Mouse (Mus musculus) heart, adult 2 months (tissue): ENCODE results near the gene Syce3.

Experiments
- CTCF ChIP-seq: fragments of 200-600 bp; IDR thresholded peaks from 2 replicates; pipeline ENCODE4 v1.8.1; 2022; ENCODE audit warnings: antibody characterized with exemption, mild to moderate bottlenecking, moderate library complexity
- EP300 ChIP-seq: fragments of 200-500 bp; IDR thresholded peaks from 2 replicates; pipeline ENCODE4 v1.6.1; 2011; ENCODE audit warnings: low read depth, low read length, control low read depth; ENCODE audit not compliant: insufficient read depth
- POLR2A ChIP-seq: fragments of 200-500 bp; IDR thresholded peaks from 2 replicates; pipeline ENCODE4 v1.6.1; 2011; ENCODE audit warnings: mild to moderate bottlenecking, low read depth, low read length, control low read depth; ENCODE audit not compliant: insufficient read depth

- TF ChIP-seq CTCF (no peak), POLR2A (no peak), EP300 (no peak)
These were observed 56.5 kb downstream of the Syce3 start for GRCm38 (mm10) chr15:89353837-89354236.
